Mouse (Mus musculus): ENCODE results near the gene Olfr153. TPM values are rescaled to one million over a fixed set of nuclear protein-coding genes. Genes with fewer than 3 reads are reported as not detected.
"Not testable (repeated sequence)": the region's sequence is repeated elsewhere in the genome, so short reads cannot be mapped to it uniquely, and the experiment has no call there.

Olfr153 gene
- polyA plus RNA-seq, 1 experiment from 2014 or later: not detected

DNA sequence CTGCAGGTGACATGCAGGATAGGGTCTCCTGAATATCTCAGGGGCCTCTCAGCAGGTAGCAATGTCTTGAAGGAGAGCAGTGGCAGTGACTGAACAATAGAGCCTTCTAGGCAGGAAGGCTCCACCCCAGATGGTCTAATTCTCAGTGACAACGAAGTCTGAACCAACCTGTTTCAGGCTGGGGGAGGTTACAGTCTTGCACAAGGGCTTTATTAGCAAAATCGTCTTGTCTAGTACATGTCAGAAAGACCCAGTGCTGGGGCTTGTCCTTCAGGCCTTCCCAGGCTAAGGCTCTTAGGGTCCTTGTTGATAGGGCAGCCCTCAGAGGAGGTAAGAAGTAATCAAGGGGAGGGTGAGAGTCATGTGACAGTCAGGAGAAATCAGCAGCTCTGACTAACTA lies 3.2 kb downstream of the Olfr153 start:
- WGBS: 63% methylated on average over 2 of the region's 2 CpGs
- H3K36me3 ChIP-seq (ENCODE audit: control insufficient read depth, insufficient read depth, low read length): no peaks in the 10 kb centered on the region
- no peak for ATAC-seq (ENCODE audit: low FRiP score)

DNA sequence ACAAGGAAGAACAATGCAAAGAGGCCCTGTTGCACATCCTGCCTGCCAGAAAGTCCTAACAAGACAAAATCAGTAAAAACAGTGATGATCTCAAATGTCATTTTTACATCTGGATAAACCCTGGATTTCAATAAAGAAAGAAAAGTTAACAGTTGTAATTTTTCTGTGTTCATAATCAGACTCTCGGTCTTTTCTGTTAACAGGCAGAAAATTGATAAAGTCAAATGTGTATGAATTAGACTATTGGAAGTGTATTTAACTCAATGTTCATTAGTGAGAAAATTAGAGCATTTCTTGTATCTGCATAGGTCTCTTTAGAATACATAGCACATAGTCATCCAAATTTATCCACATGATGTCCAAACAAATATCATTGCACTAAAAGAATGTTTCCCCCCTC lies 13.8 kb downstream of the Olfr153 start, which contains the start of gene Olfr1128:
TSS of gene Olfr1128 (minus strand) at position 101 of the 400 bp plus-strand sequence.
- Histone ChIP-seq H3K4me2 (replicated peaks; ENCODE audit: low read depth, low read length) (no peak within 1 kb of the TSS), H3K9me3 (ENCODE audit: control insufficient read depth, low read length) (no peaks in the 10 kb centered on the region), H3K27me3 (ENCODE audit: control insufficient read depth, insufficient read depth, low read length) (no peaks in the 10 kb centered on the region), H3K4me1 (replicated peaks; ENCODE audit: control insufficient read depth, insufficient read depth, low read length) (no peaks in the 10 kb centered on the region), H3K4me3 (ENCODE audit: low read depth, low read length) (no peak within 1 kb of the TSS), H3K9ac (ENCODE audit: low read depth, low read length) (no peak within 1 kb of the TSS), H3K27ac (ENCODE audit: low read depth, low read length) (no peak within 1 kb of the TSS), H3K36me3 (ENCODE audit: control insufficient read depth, insufficient read depth, low read length) (no peaks in the 10 kb centered on the region)
- ATAC-seq (ENCODE audit: low FRiP score): no peak
- DNase-seq (ENCODE audit: low spot score): no peak
- 97% methylated on average over 1 of the region's 1 CpGs for WGBS

More for the DNA sequence above, 3.2 kb downstream of the Olfr153 start:
- Histone ChIP-seq H3K9ac (ENCODE audit: low read depth, low read length) (no peak overlapping the region), H3K4me3 (ENCODE audit: low read depth, low read length) (no peak overlapping the region), H3K4me1 (replicated peaks; ENCODE audit: control insufficient read depth, insufficient read depth, low read length) (no peaks in the 10 kb centered on the region), H3K27me3 (ENCODE audit: control insufficient read depth, insufficient read depth, low read length) (no peaks in the 10 kb centered on the region), H3K4me2 (replicated peaks; ENCODE audit: low read depth, low read length) (no peak overlapping the region), H3K27ac (ENCODE audit: low read depth, low read length) (no peak overlapping the region), H3K9me3 (ENCODE audit: control insufficient read depth, low read length) (no peaks in the 10 kb centered on the region)
- no peak for DNase-seq (ENCODE audit: low spot score)

DNA sequence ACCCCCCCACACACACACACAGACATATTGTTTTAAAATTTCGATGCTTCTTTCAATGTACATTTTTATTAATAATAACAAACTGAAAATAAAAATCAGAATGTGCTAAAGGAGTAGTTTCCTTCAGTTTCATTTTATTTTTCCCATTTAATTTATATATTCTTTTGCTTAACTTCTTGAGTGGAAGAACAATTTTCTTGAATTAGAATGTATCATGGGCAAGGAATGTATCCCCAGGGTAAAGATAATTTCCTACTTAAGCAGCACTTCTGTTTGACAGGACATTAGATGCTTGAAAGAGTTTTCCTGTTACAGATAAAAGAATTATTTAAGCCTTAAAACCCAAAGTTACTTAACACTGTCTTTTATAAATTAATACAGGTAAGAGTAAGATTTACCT lies 42.0 kb downstream of the Olfr153 start, which contains the start of gene Olfr1129:
TSS of gene Olfr1129 (plus strand) at position 301 of the 400 bp plus-strand sequence.
- not testable (repeated sequence) for H3K9me3 ChIP-seq (ENCODE audit: control insufficient read depth, low read length); DNase-seq (ENCODE audit: low spot score); H3K27ac ChIP-seq (ENCODE audit: low read depth, low read length); ATAC-seq (ENCODE audit: low FRiP score); H3K9ac ChIP-seq (ENCODE audit: low read depth, low read length); H3K4me1 ChIP-seq (replicated peaks; ENCODE audit: control insufficient read depth, insufficient read depth, low read length); H3K36me3 ChIP-seq (ENCODE audit: control insufficient read depth, insufficient read depth, low read length); H3K4me3 ChIP-seq (ENCODE audit: low read depth, low read length); H3K27me3 ChIP-seq (ENCODE audit: control insufficient read depth, insufficient read depth, low read length); H3K4me2 ChIP-seq (replicated peaks; ENCODE audit: low read depth, low read length)
- WGBS: 75% methylated on average over 1 of the region's 1 CpGs

Other genes with a start within 250 kb of the Olfr153 start
- gene Olfr1118, start 224.2 kb upstream of the Olfr153 start, polyA plus RNA-seq (2014; fragmentation: Nextera tagmentation; extraction: Ambion mirVana): not detected in 2 replicates
- gene Olfr1120, start 177.0 kb upstream of the Olfr153 start, polyA plus RNA-seq (2014; fragmentation: Nextera tagmentation; extraction: Ambion mirVana): not detected in 2 replicates
- gene Olfr1121, start 161.9 kb upstream of the Olfr153 start, polyA plus RNA-seq (2014; fragmentation: Nextera tagmentation; extraction: Ambion mirVana): not detected in 2 replicates
- gene Olfr1122, start 145.9 kb upstream of the Olfr153 start, polyA plus RNA-seq (2014; fragmentation: Nextera tagmentation; extraction: Ambion mirVana): not detected in 2 replicates
- not detected in 2 replicates for gene Olfr1123, start 115.2 kb upstream of the Olfr153 start, polyA plus RNA-seq (2014; fragmentation: Nextera tagmentation; extraction: Ambion mirVana)
- 0.06 and 0.09 TPM in 2 replicates for gene Olfr1124, start 101.5 kb upstream of the Olfr153 start, polyA plus RNA-seq (2014; fragmentation: Nextera tagmentation; extraction: Ambion mirVana)
- not detected in 2 replicates for gene Olfr1126, start 77.8 kb upstream of the Olfr153 start, polyA plus RNA-seq (2014; fragmentation: Nextera tagmentation; extraction: Ambion mirVana)
- gene Pramel7, start 34.7 kb upstream of the Olfr153 start, polyA plus RNA-seq (2014; fragmentation: Nextera tagmentation; extraction: Ambion mirVana): not detected in 2 replicates
- gene Pramel6, start 25.2 kb upstream of the Olfr153 start, polyA plus RNA-seq (2014; fragmentation: Nextera tagmentation; extraction: Ambion mirVana): not detected in 2 replicates
- not detected in 2 replicates for gene Olfr1128, start 13.7 kb downstream of the Olfr153 start, polyA plus RNA-seq (2014; fragmentation: Nextera tagmentation; extraction: Ambion mirVana)
- gene Olfr1129, start 42.1 kb downstream of the Olfr153 start, polyA plus RNA-seq (2014; fragmentation: Nextera tagmentation; extraction: Ambion mirVana): not detected in 2 replicates
- not detected in 2 replicates for gene Olfr1130, start 74.4 kb downstream of the Olfr153 start, polyA plus RNA-seq (2014; fragmentation: Nextera tagmentation; extraction: Ambion mirVana)
- not detected in 2 replicates for gene Olfr1131, start 95.3 kb downstream of the Olfr153 start, polyA plus RNA-seq (2014; fragmentation: Nextera tagmentation; extraction: Ambion mirVana)
- gene Olfr1132, start 105.7 kb downstream of the Olfr153 start, polyA plus RNA-seq (2014; fragmentation: Nextera tagmentation; extraction: Ambion mirVana): not detected in 2 replicates
- gene Olfr1133, start 115.6 kb downstream of the Olfr153 start, polyA plus RNA-seq (2014; fragmentation: Nextera tagmentation; extraction: Ambion mirVana): not detected in 2 replicates
- gene Olfr1134, start 126.7 kb downstream of the Olfr153 start, polyA plus RNA-seq (2014; fragmentation: Nextera tagmentation; extraction: Ambion mirVana): not detected in 2 replicates
- not detected in 2 replicates for gene Olfr1135, start 141.9 kb downstream of the Olfr153 start, polyA plus RNA-seq (2014; fragmentation: Nextera tagmentation; extraction: Ambion mirVana)
- gene Olfr1136, start 162.2 kb downstream of the Olfr153 start, polyA plus RNA-seq (2014; fragmentation: Nextera tagmentation; extraction: Ambion mirVana): not detected in 2 replicates
- not detected in 2 replicates for gene Olfr1137, start 181.4 kb downstream of the Olfr153 start, polyA plus RNA-seq (2014; fragmentation: Nextera tagmentation; extraction: Ambion mirVana)
- not detected in 2 replicates for gene Olfr1138, start 208.2 kb downstream of the Olfr153 start, polyA plus RNA-seq (2014; fragmentation: Nextera tagmentation; extraction: Ambion mirVana)
- gene Olfr1140, start 212.0 kb downstream of the Olfr153 start, polyA plus RNA-seq (2014; fragmentation: Nextera tagmentation; extraction: Ambion mirVana): not detected in 2 replicates
- gene Olfr1141, start 222.2 kb downstream of the Olfr153 start, polyA plus RNA-seq (2014; fragmentation: Nextera tagmentation; extraction: Ambion mirVana): not detected in 2 replicates
- gene Olfr152, start 247.7 kb downstream of the Olfr153 start, polyA plus RNA-seq (2014; fragmentation: Nextera tagmentation; extraction: Ambion mirVana): not detected in 2 replicates